Mouse (Mus musculus): Measurements from ENCODE around the gene Ccdc92.

Ccdc92 gene

GRCm38 (mm10) chr5:124862013-124862866, at the start of gene Ccdc92, which contains the start of gene Zfp664:
Ccdc92 (minus strand) TSS chr5:124862424.
Zfp664 (plus strand) TSS chr5:124862691.
- DNase-seq (ENCODE audit: low spot score in 2 of 2), result peak; percentile 94 to 96

- peak; percentile 66 to 84 for DNase-seq (ENCODE audit: low spot score in 2 of 2)
Observed at GRCm38 (mm10) chr5:124908860-124909259, 46.6 kb upstream of the Ccdc92 start.

- no peak for DNase-seq (ENCODE audit: low spot score in 2 of 2)
Observed at GRCm38 (mm10) chr5:124906890-124907289, 44.7 kb upstream of the Ccdc92 start.

- DNase-seq (ENCODE audit: low spot score in 2 of 2), result no peak
Observed at GRCm38 (mm10) chr5:124903852-124904251, 41.6 kb upstream of the Ccdc92 start.

- DNase-seq (ENCODE audit: low spot score in 2 of 2), result no peak
Observed at GRCm38 (mm10) chr5:124902195-124902594, 40.0 kb upstream of the Ccdc92 start.

- DNase-seq (ENCODE audit: low spot score in 2 of 2), result peak; percentile 70 to 75
Observed at GRCm38 (mm10) chr5:124901675-124902074, 39.5 kb upstream of the Ccdc92 start.

GRCm38 (mm10) chr5:124900738-124901490, 38.7 kb upstream of the Ccdc92 start:
- no peak for DNase-seq (ENCODE audit: low spot score in 2 of 2)

GRCm38 (mm10) chr5:124899945-124900631, 37.9 kb upstream of the Ccdc92 start:
- DNase-seq (ENCODE audit: low spot score in 2 of 2), result peak; percentile 85 to 87

- DNase-seq (ENCODE audit: low spot score in 2 of 2), result no peak
Observed at GRCm38 (mm10) chr5:124896135-124896534, 33.9 kb upstream of the Ccdc92 start.

GRCm38 (mm10) chr5:124891921-124892370, 29.7 kb upstream of the Ccdc92 start:
- no peak for DNase-seq (ENCODE audit: low spot score in 2 of 2)

- no peak for DNase-seq (ENCODE audit: low spot score in 2 of 2)
Observed at GRCm38 (mm10) chr5:124888661-124889060, 26.4 kb upstream of the Ccdc92 start.

- peak; percentile 57 to 80 for DNase-seq (ENCODE audit: low spot score in 2 of 2)
Observed at GRCm38 (mm10) chr5:124883877-124884276, 21.7 kb upstream of the Ccdc92 start.

GRCm38 (mm10) chr5:124879801-124880200, 17.6 kb upstream of the Ccdc92 start:
- no peak for DNase-seq (ENCODE audit: low spot score in 2 of 2)

GRCm38 (mm10) chr5:124879251-124879650, 17.0 kb upstream of the Ccdc92 start:
- no peak for DNase-seq (ENCODE audit: low spot score in 2 of 2)

GRCm38 (mm10) chr5:124873890-124874601, 11.8 kb upstream of the Ccdc92 start:
- DNase-seq (ENCODE audit: low spot score in 2 of 2), result no peak

GRCm38 (mm10) chr5:124873096-124873495, 10.9 kb upstream of the Ccdc92 start:
- DNase-seq (ENCODE audit: low spot score in 2 of 2), result no peak

- no peak for DNase-seq (ENCODE audit: low spot score in 2 of 2)
Observed at GRCm38 (mm10) chr5:124872033-124872432, 9.8 kb upstream of the Ccdc92 start.

- DNase-seq (ENCODE audit: low spot score in 2 of 2), result peak; percentile 65 to 84
Observed at GRCm38 (mm10) chr5:124868981-124869380, 6.8 kb upstream of the Ccdc92 start.

GRCm38 (mm10) chr5:124862871-124863741, 882 bp upstream of the Ccdc92 start:
- peak in 1 of 2 experiments; percentile 46 for DNase-seq (ENCODE audit: low spot score in 2 of 2)

- DNase-seq (ENCODE audit: low spot score in 2 of 2), result peak; percentile 44 to 45
Observed at GRCm38 (mm10) chr5:124861463-124861862, 761 bp downstream of the Ccdc92 start.

Measured in frontal cortex, postnatal 36 days (tissue).